Mouse (Mus musculus) Muller cell, postnatal 12 days (primary cell): ENCODE data around the gene Sys1.

Source experiments
- DNase-seq: peaks from one replicate; pipeline ENCODE4 v3.0.0-alpha.2; 2015; ENCODE audit errors: inconsistent ontology term

Gene Sys1

DNA sequence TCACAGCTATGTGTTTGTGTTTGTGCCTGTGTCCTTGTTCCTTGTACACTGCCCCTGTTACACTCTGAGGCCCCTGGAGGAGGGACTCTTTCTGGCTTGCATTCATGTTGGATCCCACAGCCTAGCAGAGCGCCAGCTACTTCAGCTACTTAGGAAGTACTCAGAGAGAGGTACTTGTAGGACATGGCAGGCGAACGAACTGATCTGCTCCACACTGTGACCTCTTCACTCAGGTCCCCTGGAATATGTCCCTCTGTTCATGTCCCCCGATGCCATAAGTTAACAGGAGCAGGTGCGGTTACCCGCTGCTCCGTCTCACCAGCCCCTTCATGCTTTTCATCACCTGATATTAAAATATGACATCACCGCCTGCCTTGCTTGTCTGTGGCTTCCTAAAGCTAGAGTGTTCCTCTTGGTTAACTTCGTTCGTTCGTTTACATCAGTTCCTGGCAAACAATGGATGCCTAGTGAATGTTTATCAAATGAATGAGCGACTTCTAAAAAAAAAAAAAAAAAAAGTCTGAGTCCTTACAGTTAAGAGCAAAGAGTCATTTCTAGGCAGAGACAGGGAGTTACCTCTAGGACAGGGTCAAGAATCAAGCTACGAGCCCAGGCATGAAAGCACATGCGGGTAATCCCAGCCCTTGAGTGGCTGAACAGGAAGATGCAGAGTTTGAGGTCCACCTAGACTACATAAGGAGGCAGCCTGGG is 3.6 kb upstream of the Sys1 start:
- DNase-seq = no peak

DNA sequence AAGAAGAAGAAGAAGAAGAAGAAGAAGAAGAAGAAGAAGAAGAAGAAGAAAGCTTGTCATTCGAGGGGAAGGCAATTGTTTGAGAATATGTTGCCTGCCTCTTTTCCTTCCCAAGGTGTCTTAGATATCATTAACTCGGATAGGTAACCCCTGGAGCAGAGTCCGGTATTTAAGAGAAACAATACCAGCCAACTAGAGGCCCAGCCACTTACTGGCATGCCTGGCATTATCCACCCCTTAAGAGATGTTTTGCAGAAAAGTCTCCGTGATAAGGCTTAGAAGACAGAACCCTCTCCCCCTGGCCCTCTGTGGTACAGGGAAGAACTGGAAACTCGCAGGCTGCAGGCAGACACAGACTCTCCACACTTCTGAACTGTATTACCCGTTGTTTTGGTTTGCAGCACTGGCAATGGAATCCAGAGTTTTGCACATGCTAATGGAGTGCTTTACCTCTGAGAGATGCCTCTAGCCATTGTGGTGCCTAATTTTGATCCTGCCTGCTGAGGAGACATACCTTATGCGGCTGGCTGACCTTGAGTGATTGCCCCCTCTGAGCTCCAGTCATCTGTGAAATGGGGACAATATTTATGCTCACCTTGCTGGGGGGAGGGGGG is 2.8 kb upstream of the Sys1 start:
- DNase-seq = no peak

- peak; percentile 77 for DNase-seq
These were observed 1.9 kb upstream of the Sys1 start for GRCm38 (mm10) chr2:164454846-164455245.

GRCm38 (mm10) chr2:164455421-164456190 is 1.2 kb upstream of the Sys1 start:
- DNase-seq = peak; percentile 92

GRCm38 (mm10) chr2:164456413-164456812 is 351 bp upstream of the Sys1 start:
- no peak for DNase-seq

DNA sequence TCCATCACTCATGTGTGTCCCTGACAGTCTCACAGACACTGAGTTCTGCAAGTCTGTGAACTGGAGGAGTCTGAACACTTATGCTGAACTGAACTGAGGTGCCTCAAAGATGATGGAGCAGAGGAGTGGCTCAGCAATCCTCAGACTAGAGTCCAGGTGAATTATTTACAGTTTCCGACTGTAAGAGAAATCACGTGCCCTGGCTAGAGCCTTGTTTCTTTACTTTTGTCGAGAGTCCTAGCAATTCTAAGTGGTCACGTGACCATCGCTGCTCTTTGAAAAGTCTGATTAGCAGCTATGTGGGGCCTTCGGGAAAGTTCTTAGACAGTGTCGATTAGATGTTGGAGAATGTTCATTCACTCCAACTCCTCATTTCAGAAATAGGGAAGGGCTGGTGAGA is 1.2 kb downstream of the Sys1 start:
- no peak for DNase-seq

DNA sequence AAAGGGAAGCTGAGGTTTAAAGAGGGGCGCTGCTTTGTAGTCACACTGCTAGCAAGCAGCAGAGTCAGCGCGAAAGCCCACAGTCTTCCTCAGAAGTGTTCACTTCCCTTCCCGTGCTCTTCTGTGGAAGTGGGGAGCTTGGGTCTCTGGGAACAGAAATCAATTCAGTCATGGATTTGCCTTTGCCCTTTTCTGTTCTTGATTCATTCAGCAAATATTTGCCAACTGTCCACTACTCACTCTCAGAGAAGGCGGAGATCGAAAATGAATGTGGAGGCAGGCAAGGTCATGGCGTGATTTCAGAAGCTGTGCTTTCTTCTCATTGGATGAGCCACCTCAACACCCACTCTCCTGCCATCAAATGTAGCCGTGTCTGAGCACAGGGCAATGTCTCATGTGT is 1.8 kb downstream of the Sys1 start:
- DNase-seq = no peak

GRCm38 (mm10) chr2:164460745-164461551 is 4.2 kb downstream of the Sys1 start, which contains the start of gene Gm20458:
Gene Gm20458 (plus strand): TSS chr2:164460967.
- peak; percentile 98 for DNase-seq

- no peak for DNase-seq
These were observed 8.4 kb downstream of the Sys1 start for GRCm38 (mm10) chr2:164465161-164465560.

- DNase-seq = no peak
These were observed 10.0 kb downstream of the Sys1 start for GRCm38 (mm10) chr2:164466787-164467186.

- DNase-seq = peak; percentile 36
These were observed 13.5 kb downstream of the Sys1 start for GRCm38 (mm10) chr2:164470254-164470653.

- no peak for DNase-seq
These were observed 16.9 kb downstream of the Sys1 start, which contains the start of gene Trp53tg5 for GRCm38 (mm10) chr2:164473624-164474023. Gene Trp53tg5 (minus strand): TSS chr2:164473724.

GRCm38 (mm10) chr2:164485681-164486257 is 29.0 kb downstream of the Sys1 start, which contains the start of gene Dbndd2:
Gene Dbndd2 (plus strand): TSS chr2:164486106.
- DNase-seq = peak; percentile 74

DNA sequence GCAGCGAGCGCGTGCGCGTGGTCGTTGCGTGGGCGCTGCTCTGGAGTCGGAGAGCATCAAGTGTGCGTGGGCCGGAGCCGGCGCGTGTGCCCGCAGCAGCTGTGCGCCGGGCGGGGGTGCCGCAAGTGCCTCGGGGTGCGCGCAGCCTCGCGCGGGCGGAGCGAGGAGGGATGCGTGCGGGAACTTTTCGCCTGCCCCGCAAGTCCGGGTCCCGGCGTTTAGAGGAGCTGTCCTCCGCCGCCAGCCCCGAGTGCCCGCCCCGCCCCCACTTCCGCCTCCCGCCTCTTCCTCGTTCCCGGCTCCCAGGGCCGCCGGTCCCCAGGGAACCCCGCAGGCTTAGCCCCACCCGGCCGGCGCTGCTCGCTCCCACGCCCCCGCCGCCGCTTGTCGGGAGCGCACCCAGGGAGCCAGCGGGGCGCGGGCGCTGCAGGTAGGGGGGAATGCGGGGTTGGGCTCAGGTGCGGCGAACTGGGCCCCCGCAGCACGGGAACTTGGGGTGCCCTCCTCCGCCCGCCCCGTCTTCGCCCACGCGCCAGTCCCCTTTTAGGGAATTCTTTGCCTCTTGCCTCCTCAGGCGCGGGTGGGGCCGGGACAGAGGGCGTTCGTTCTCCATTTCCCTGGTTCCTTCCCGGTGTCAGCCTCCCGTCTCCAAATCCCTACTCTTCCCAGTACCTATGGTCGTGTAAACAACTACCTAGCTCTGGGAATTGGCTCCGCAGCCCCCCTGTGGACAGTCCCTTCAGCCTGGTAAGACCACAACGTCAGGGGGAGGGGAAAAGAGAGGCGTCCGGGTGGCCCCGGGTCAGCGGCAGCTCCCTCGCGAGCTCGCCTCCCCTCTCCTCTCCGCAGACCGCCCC is 29.7 kb downstream of the Sys1 start:
- peak; percentile 64 for DNase-seq

GRCm38 (mm10) chr2:164487115-164487527 is 30.4 kb downstream of the Sys1 start:
- DNase-seq = no peak

GRCm38 (mm10) chr2:164487812-164488211 is 31.0 kb downstream of the Sys1 start:
- peak; percentile 45 for DNase-seq

- DNase-seq = peak; percentile 66
These were observed 37.4 kb downstream of the Sys1 start for GRCm38 (mm10) chr2:164494126-164494525.

DNA sequence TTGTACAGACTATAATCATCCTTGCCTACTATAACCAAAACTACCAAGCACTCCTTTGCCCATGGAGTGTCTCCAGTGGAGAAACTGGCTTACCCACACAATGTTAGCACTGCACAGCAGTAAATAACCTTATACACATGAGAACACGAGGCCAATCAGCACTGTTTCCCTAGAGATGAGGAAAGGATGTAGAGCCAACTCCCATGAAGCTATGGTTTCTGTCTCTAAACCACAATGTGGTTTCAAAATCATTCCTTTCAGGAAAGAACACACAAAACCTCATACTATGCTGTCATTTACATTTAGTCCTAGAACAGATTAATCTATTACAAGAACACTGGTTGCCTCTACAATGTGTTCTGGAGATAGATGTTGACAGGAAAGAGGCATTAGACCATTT is 39.6 kb downstream of the Sys1 start:
- no peak for DNase-seq

DNA sequence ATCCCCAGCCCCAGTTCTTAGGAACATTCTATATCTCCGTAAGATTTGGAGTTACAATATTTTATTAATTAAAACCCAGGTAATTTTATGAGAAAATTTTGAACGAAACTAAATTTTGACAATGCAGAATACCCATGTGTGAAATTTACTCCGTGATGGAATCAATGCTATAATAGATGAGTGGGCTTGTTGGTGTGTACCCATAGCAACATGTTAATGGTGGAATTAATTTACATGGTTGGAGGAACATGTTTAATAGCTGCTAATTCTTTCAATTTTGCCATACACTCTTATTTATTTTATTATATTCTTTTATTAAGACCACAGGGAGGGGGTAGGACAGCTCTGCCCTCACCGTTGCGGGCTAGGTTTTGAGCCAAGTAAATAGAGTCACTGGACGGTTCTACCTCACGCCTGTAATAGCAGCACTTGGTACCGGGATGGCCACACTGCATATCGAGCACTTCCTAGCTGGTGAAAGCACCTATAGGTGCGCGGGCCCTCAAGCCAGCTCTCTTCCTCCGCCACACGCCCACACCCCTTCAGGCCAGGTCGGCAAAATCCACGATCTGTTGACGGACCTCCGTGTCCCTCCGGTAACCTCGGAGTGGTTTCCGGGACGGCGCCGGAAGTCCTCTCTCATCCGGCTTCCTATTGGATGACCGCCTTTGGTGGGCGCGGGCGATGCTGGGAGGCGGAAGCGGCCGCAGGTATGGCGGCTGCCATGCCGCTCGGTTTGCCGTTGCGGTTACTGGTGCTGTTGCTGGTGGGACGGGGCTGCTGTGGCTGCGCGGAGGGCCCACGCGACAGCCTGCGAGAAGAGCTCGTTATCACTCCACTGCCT is 40.3 kb downstream of the Sys1 start, which contains the start of gene Pigt:
Gene Pigt, plus strand, starts transcription at position 674 of the 844 bp plus-strand sequence.
- DNase-seq = peak; percentile 85
